Comparison of ENCODE assay signal across 12 mouse cellular contexts in genomic region chr16:52056164-52056563, GRCm38 (mm10). TPM values are rescaled to one million over a fixed set of nuclear protein-coding genes. Genes with fewer than 3 reads are reported as not detected.
DNase-seq lines count a peak whose midpoint lies in the region; ATAC-seq and TF ChIP-seq lines count a peak whose summit lies in the region.
"Had no signal": no experiment of that assay in that cellular context is flagged by ENCODE, and none has a peak within 500 bp of the region (broad histone marks: within the 10 kb centered on the region; RNA-seq: fewer than 3 reads in every experiment).

No protein-coding gene starts in this region.

- no peak for DNase-seq in layer of hippocampus, adult 2 months (ENCODE audit: low spot score in 2 of 2)
- no peak for DNase-seq in layer of hippocampus, adult 11-12 months (ENCODE audit: low spot score)
- DNase-seq in thymus, postnatal 14 days: peak; percentile 33
- DNase-seq in thymus, adult 18-20 months: no peak
- no peak for DNase-seq in neural tube, embryonic 10.5 days (ENCODE audit: extremely low spot score, low spot score)
- DNase-seq in cerebellum, postnatal 36 days: no peak
- DNase-seq: adrenal gland, postnatal 14 days; kidney, adult 18-20 months had no signal

- ATAC-seq in common myeloid progenitor, adult 5-6 weeks (replicated peaks; ENCODE audit: low read depth, poor library complexity, severe bottlenecking): 0 out of 2 replicates have a peak, but pooled peaks have one; percentile 19
- ATAC-seq: forebrain, embryonic 13.5 days had no signal

- TF ChIP-seq CTCF in layer of hippocampus, adult 2 months (conservative IDR thresholded peaks at IDR 0.05): no peak

- H3K27ac ChIP-seq in layer of hippocampus, adult 2 months: 0 out of 2 replicates have a peak overlapping the region, but pooled peaks have one; percentile 7
- H3K27ac ChIP-seq: forebrain, embryonic 13.5 days; liver, embryonic 15.5 days; midbrain, embryonic 12.5 days had no signal

- H3K4me3 ChIP-seq in layer of hippocampus, adult 2 months: no peak overlapping the region
- H3K4me3 ChIP-seq: forebrain, embryonic 13.5 days; liver, embryonic 15.5 days; midbrain, embryonic 12.5 days had no signal

RNA-seq across cellular contexts. Expression of gene Cblb, which starts 25.1 kb away (rescaled TPM):
- total RNA-seq in layer of hippocampus, adult 2 months (2021): 10 to 100 TPM; 38.6 to 40.0 TPM
- total RNA-seq in common myeloid progenitor, adult 5-6 weeks (2017): 14.8 and 15.2 TPM in 2 replicates
